Mouse (Mus musculus): Measurements from ENCODE around the gene Tmem132b.

DNA sequence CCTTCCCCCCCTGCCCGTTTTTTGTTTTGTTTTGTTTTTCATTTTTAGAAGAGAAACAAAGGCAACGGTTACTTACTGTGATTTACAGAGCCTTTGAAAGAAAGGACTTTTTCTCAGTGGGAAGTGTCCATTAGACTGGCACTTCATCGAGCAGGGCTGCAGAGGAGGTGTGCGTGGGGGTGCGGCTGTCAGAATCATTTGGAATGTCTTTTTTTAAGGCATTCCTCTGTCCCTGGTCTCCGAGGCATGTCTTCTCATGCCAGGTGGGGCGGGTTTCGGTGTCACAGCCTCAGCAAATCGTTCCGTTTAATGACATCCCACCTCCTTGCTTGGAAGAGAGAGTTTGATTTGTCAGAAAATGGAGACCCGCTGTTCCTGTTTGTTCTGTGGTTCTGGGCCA is 26.9 kb upstream of the Tmem132b start:
- no peak for TF ChIP-seq CTCF (conservative IDR thresholded peaks at IDR 0.05; ENCODE audit: insufficient read depth, insufficient read length, low read depth, low read length)
- TF ChIP-seq POLR2A (IDR thresholded peaks at IDR 0.05; ENCODE audit: low read depth, low read length), result no peak
